Mouse (Mus musculus) midbrain, embryonic 13.5 days (tissue): ENCODE data around the gene Pcyox1. TPM values are rescaled to one million over a fixed set of nuclear protein-coding genes. Genes with fewer than 3 reads are reported as not detected.

ENCODE experiments used
- ATAC-seq: fragments of 200-750 bp; cut with Nextera tagmentation; 2 replicates; pipeline ENCODE4 v1.8.0; 2017; ENCODE audit warnings: mild to moderate bottlenecking, moderate TSS enrichment, moderate library complexity
- H3K27ac ChIP-seq: fragments of 300-500 bp; sonication (generic); 2 replicates; pipeline ENCODE4 v1.5.1; 2015; ENCODE audit warnings: inconsistent platforms, mild to moderate bottlenecking, moderate library complexity
- H3K27me3 ChIP-seq: fragments of 300-500 bp; sonication (generic); 2 replicates; pipeline ENCODE4 v1.6.1; 2015; ENCODE audit warnings: mild to moderate bottlenecking, inconsistent platforms
- H3K36me3 ChIP-seq: fragments of 300-500 bp; sonication (generic); 2 replicates; pipeline ENCODE4 v1.6.1; 2015; ENCODE audit warnings: mild to moderate bottlenecking, inconsistent platforms
- H3K4me1 ChIP-seq: fragments of 300-500 bp; sonication (generic); replicated peaks from 2 replicates; pipeline ENCODE4 v1.6.1; 2015; ENCODE audit warnings: inconsistent platforms
- H3K4me2 ChIP-seq: fragments of 300-500 bp; sonication (generic); replicated peaks from 2 replicates; pipeline ENCODE4 v1.6.1; 2015; ENCODE audit warnings: moderate library complexity, mild to moderate bottlenecking, inconsistent platforms
- H3K4me3 ChIP-seq: fragments of 300-500 bp; sonication (generic); replicated peaks from 2 replicates; pipeline ENCODE4 v1.5.1; 2015; ENCODE audit warnings: mild to moderate bottlenecking, inconsistent platforms
- H3K9ac ChIP-seq: fragments of 300-500 bp; sonication (generic); replicated peaks from 2 replicates; pipeline ENCODE4 v1.6.1; 2015; ENCODE audit warnings: mild to moderate bottlenecking, inconsistent platforms
- H3K9me3 ChIP-seq: fragments of 300-500 bp; sonication (generic); 2 replicates; pipeline ENCODE4 v1.6.1; 2016; ENCODE audit warnings: mild to moderate bottlenecking, inconsistent platforms
- WGBS: fragments of 180-500 bp; shearing (Covaris S2); methylation state at CpG from one replicate; pipeline ENCODE4 v1.1.7; 2015; 5-methylcytosine and 5-hydroxymethylcytosine counted together
- polyA plus RNA-seq: library from polyadenylated mRNA; unstranded; fragments of >200 nt; fragmentation: Nextera tagmentation; extraction: Ambion mirVana; gene quantifications from 2 replicates; pipeline ENCODE4 v1.2.1, GENCODE M21; 2015

Gene Pcyox1
- 114 and 122 TPM in 2 replicates for polyA plus RNA-seq

DNA sequence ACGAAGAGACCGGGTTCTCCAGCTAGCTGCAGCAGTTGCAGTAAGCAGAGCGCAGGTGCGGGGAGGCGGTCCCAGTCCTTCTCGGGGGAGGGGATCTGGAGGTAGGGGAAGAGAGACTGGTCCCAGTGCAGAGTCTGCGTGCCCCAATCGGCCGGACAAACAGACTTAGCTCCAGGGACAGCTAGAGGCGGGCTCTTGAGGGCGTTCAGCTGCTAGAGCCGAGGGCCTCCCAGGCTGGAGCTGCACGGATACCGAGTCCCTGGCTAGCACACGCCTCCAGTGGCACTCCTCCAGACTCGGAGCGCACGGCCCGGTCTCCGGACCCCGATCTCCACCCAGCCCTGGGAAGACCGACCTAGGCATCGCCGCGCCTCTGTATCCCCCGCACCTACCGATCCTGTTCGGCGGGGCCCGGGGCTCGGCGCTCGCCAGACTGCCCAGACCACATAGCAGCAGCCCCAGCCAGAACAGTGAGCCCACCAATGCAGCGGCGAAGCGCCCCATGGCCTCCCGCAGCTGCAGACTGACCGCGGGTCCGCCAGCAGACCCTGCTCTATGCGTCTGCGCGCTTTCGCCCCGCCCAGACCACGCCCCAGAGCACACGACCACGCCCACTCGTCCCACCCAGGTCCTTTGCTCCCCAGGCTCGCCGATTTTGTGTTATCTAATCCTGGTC, at the start of gene Pcyox1:
Gene Pcyox1, minus strand, starts transcription at position 574 of the 676 bp plus-strand sequence.
- Histone ChIP-seq H3K27me3 (peaks cover 7% of the 10 kb centered on the region), H3K4me2 (peak within 1 kb of the TSS; percentile 76), H3K36me3 (peaks cover 23% of the 10 kb centered on the region), H3K4me3 (peak within 1 kb of the TSS; percentile 87), H3K9me3 (no peaks in the 10 kb centered on the region), H3K9ac (peak within 1 kb of the TSS; percentile 96), H3K4me1 (peaks cover 36% of the 10 kb centered on the region), H3K27ac (peak within 1 kb of the TSS; percentile 94)
- under 1% methylated on average over 51 of the region's 51 CpGs for WGBS
- peak; percentile 96 for ATAC-seq

- Histone ChIP-seq H3K27me3 (no peaks in the 10 kb centered on the region), H3K4me3 (no peak overlapping the region), H3K9me3 (no peaks in the 10 kb centered on the region), H3K36me3 (peaks cover 59% of the 10 kb centered on the region), H3K27ac (no peak overlapping the region), H3K9ac (no peak overlapping the region), H3K4me1 (no peaks in the 10 kb centered on the region), H3K4me2 (no peak overlapping the region)
- no peak for ATAC-seq
- WGBS, result 92% methylated on average over 18 of the region's 18 CpGs
These were observed 48.6 kb upstream of the Pcyox1 start for GRCm38 (mm10) chr6:86445551-86445950.

DNA sequence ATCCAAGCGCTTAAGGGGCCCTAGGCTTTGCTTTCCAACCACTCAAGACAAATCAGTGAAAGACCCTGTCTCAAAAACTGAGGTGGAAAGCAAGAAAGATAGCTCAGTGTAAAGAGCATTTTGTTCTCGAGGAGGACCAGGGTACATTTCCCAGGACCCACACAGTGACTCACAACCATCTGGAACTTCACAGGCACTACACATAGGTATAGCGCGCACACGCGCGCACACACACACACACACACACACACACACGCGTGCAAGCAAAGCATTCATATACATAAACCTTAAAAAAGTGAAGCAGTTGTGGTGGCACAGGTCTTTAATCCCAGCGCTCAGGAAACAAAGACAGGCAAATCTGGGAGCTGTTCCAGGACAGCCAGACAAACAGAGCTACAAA, 44.6 kb upstream of the Pcyox1 start:
- Histone ChIP-seq H3K27me3 (no peaks in the 10 kb centered on the region), H3K4me2 (no peak overlapping the region), H3K4me1 (peaks cover 14% of the 10 kb centered on the region), H3K9ac (no peak overlapping the region), H3K9me3 (no peaks in the 10 kb centered on the region), H3K27ac (no peak overlapping the region), H3K4me3 (no peak overlapping the region), H3K36me3 (peaks cover 37% of the 10 kb centered on the region)
- 98% methylated on average over 10 of the region's 10 CpGs for WGBS
- ATAC-seq, result no peak

- H3K27me3 ChIP-seq, result no peaks in the 10 kb centered on the region
- peak overlapping the region; percentile 88 for H3K4me2 ChIP-seq
- ATAC-seq, result no peak
- H3K36me3 ChIP-seq, result peaks cover 42% of the 10 kb centered on the region
- no peaks in the 10 kb centered on the region for H3K9me3 ChIP-seq
- peak overlapping the region; percentile 91 for H3K4me3 ChIP-seq
- peaks cover 14% of the 10 kb centered on the region for H3K4me1 ChIP-seq
- peak overlapping the region; percentile 84 for H3K9ac ChIP-seq
- 95% methylated on average over 1 of the region's 1 CpGs for WGBS
- H3K27ac ChIP-seq, result 0 out of 2 replicates have a peak overlapping the region, but pooled peaks have one; percentile 91
These were observed 42.6 kb upstream of the Pcyox1 start for GRCm38 (mm10) chr6:86439531-86439930.

GRCm38 (mm10) chr6:86439119-86439496, 42.2 kb upstream of the Pcyox1 start:
- WGBS, result 5% methylated on average over 13 of the region's 13 CpGs
- H3K27ac ChIP-seq, result peak overlapping the region; percentile 91
- ATAC-seq, result no peak
- peak overlapping the region; percentile 88 for H3K4me2 ChIP-seq
- peaks cover 42% of the 10 kb centered on the region for H3K36me3 ChIP-seq
- peak overlapping the region; percentile 84 for H3K9ac ChIP-seq
- H3K4me1 ChIP-seq, result peaks cover 14% of the 10 kb centered on the region
- H3K4me3 ChIP-seq, result peak overlapping the region; percentile 91
- no peaks in the 10 kb centered on the region for H3K9me3 ChIP-seq
- H3K27me3 ChIP-seq, result no peaks in the 10 kb centered on the region

DNA sequence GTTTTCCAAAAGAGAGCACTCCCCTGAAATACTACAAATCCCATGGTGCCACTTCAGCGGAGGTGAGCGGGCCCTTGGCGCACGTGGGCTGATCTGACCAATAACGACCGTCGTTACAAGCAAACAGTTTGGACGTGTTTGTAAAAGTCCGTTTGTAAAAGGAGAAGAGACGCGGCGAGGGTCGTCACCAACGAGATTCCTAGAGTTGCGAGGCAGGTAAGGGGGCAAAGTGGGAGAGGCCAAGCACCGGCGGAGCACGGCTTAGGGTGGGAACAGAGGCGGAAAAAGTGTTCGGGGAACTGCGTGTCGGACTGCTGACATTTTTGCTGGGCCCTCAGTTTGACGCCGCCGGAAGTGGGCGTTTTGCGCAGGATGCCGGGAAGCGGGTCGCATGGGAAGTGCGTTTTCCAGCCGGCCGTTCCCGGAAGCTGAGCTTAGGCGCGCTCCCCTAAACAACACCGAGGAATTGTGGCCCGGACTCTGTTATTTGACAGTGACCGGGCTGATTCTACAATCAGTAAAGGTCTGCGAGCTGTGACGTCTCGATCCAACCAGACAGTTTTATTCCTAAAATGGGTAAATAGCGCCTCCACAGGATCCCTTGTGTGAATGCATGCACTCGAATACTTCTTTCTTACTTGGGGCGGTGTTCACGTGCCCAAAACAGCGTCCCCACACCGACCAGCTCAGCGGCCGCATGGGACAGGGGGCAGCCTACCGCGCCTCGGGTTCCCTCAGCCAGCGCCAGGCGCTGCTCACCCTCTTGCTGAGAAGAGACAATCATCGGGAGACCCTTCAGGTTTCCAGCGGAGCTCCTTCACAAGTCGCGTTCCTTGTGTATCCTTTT, 41.5 kb upstream of the Pcyox1 start, which contains the start of gene C87436:
Gene C87436, plus strand, starts transcription at position 103 of the 847 bp plus-strand sequence.
- WGBS, result under 1% methylated on average over 59 of the region's 59 CpGs
- peak within 1 kb of the TSS; percentile 84 for H3K9ac ChIP-seq
- H3K4me2 ChIP-seq, result peak within 1 kb of the TSS; percentile 88
- ATAC-seq, result peak; percentile 96
- no peaks in the 10 kb centered on the region for H3K27me3 ChIP-seq
- peak within 1 kb of the TSS; percentile 91 for H3K4me3 ChIP-seq
- no peaks in the 10 kb centered on the region for H3K9me3 ChIP-seq
- peak within 1 kb of the TSS; percentile 91 for H3K27ac ChIP-seq
- H3K4me1 ChIP-seq, result peaks cover 14% of the 10 kb centered on the region
- peaks cover 42% of the 10 kb centered on the region for H3K36me3 ChIP-seq

GRCm38 (mm10) chr6:86437711-86438110, 40.8 kb upstream of the Pcyox1 start:
- Histone ChIP-seq H3K36me3 (peaks cover 46% of the 10 kb centered on the region), H3K4me3 (peak overlapping the region; percentile 91), H3K4me1 (peaks cover 14% of the 10 kb centered on the region), H3K9me3 (no peaks in the 10 kb centered on the region), H3K4me2 (peak overlapping the region; percentile 88), H3K27me3 (no peaks in the 10 kb centered on the region), H3K9ac (peak overlapping the region; percentile 84), H3K27ac (peak overlapping the region; percentile 91)
- peak; percentile 48 for ATAC-seq
- WGBS, result 3% methylated on average over 14 of the region's 14 CpGs

- Histone ChIP-seq H3K4me3 (no peak overlapping the region), H3K9me3 (no peaks in the 10 kb centered on the region), H3K4me1 (peaks cover 4% of the 10 kb centered on the region), H3K9ac (no peak overlapping the region), H3K27me3 (no peaks in the 10 kb centered on the region), H3K36me3 (peaks cover 67% of the 10 kb centered on the region), H3K4me2 (no peak overlapping the region), H3K27ac (no peak overlapping the region)
- no peak for ATAC-seq
- WGBS, result 97% methylated on average over 1 of the region's 1 CpGs
These were observed 36.7 kb upstream of the Pcyox1 start for GRCm38 (mm10) chr6:86433696-86434095.

DNA sequence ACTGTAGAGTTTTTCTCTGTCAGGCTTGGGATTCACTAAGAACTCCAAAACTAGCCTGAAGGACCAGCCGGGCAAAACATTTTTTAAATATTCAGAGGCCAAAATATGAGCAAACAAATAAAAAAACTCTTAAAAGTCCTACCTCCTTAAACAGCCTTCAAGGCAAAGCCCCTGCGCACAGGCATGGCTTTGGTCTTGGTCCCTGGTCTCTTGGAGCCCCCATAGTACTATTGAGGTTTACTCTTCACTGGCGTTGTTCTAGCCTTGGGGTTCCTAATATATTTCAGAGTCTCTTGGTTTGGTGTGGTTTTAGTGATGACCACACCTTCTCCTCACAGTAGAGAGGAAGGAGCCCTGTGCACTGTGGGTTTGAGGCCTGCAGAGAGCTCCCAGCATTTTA, 34.6 kb upstream of the Pcyox1 start:
- peaks cover 87% of the 10 kb centered on the region for H3K36me3 ChIP-seq
- no peaks in the 10 kb centered on the region for H3K4me1 ChIP-seq
- ATAC-seq, result no peak
- H3K4me3 ChIP-seq, result no peak overlapping the region
- no peaks in the 10 kb centered on the region for H3K9me3 ChIP-seq
- no peak overlapping the region for H3K9ac ChIP-seq
- no peaks in the 10 kb centered on the region for H3K27me3 ChIP-seq
- WGBS, result 97% methylated on average over 3 of the region's 3 CpGs
- H3K27ac ChIP-seq, result no peak overlapping the region
- no peak overlapping the region for H3K4me2 ChIP-seq

DNA sequence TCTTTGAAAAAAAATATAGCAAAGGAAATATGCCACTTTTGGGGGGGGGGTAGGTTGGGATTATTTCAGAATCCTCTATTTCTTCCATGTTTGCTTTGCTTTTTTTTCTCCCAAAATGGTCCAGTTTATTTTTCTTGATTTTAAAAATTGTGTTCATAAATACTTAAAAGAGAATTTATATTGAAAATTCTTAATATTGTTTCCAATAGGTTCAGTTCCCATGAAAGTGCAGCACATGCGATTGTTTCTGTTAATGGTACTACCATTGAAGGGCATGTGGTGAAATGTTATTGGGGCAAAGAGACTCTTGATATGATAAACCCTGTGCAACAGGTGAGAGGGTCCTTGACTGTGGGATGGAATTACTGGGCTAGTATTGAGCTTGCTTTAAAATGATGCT, 29.4 kb upstream of the Pcyox1 start, which contains the start of gene Gm44790:
Gene Gm44790, plus strand, starts transcription at position 301 of the 400 bp plus-strand sequence.
- no peak within 1 kb of the TSS for H3K4me2 ChIP-seq
- H3K9ac ChIP-seq, result no peak within 1 kb of the TSS
- H3K4me3 ChIP-seq, result no peak within 1 kb of the TSS
- no peaks in the 10 kb centered on the region for H3K4me1 ChIP-seq
- H3K9me3 ChIP-seq, result no peaks in the 10 kb centered on the region
- no peak for ATAC-seq
- no peaks in the 10 kb centered on the region for H3K27me3 ChIP-seq
- H3K27ac ChIP-seq, result no peak within 1 kb of the TSS
- 90% methylated on average over 1 of the region's 1 CpGs for WGBS
- H3K36me3 ChIP-seq, result peaks cover 77% of the 10 kb centered on the region

DNA sequence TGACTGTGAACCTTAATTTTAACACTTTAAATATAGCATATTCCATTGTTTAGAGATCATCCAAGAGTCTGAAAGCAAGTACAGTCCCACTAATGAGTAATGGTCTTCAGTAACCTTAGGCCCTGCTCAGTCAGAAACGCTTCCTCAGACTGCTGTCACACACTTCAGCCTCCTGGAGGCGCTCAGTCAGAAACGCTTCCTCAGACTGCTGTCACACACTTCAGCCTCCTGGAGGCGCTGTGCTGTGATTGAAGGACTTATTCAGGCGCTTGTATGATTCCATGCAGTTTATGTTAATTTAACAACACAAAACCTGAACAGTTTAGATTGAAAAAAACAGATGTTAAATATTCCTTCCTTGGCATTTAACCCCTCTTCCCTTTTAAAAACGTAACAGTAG, 23.5 kb upstream of the Pcyox1 start:
- WGBS, result 76% methylated on average over 6 of the region's 6 CpGs
- Histone ChIP-seq H3K4me2 (no peak overlapping the region), H3K9ac (no peak overlapping the region), H3K27me3 (no peaks in the 10 kb centered on the region), H3K4me3 (no peak overlapping the region), H3K4me1 (no peaks in the 10 kb centered on the region), H3K36me3 (peaks cover 81% of the 10 kb centered on the region), H3K9me3 (no peaks in the 10 kb centered on the region), H3K27ac (no peak overlapping the region)
- ATAC-seq, result no peak

GRCm38 (mm10) chr6:86419239-86419638, 22.3 kb upstream of the Pcyox1 start:
- no peak overlapping the region for H3K27ac ChIP-seq
- no peak overlapping the region for H3K4me2 ChIP-seq
- no peak overlapping the region for H3K4me3 ChIP-seq
- H3K27me3 ChIP-seq, result no peaks in the 10 kb centered on the region
- no peaks in the 10 kb centered on the region for H3K4me1 ChIP-seq
- H3K9me3 ChIP-seq, result no peaks in the 10 kb centered on the region
- ATAC-seq, result no peak
- H3K36me3 ChIP-seq, result peaks cover 81% of the 10 kb centered on the region
- H3K9ac ChIP-seq, result no peak overlapping the region
- WGBS, result 92% methylated on average over 3 of the region's 3 CpGs
